Mouse (Mus musculus): ENCODE results near the gene Tmbim6.

Tmbim6 gene

GRCm38 (mm10) chr15:99455415-99455814, 62.7 kb downstream of the Tmbim6 start:
- DNase-seq = no peak

GRCm38 (mm10) chr15:99456338-99456962, 63.8 kb downstream of the Tmbim6 start:
- DNase-seq = no peak

- peak; percentile 64 for DNase-seq
These were observed 64.4 kb downstream of the Tmbim6 start for GRCm38 (mm10) chr15:99456963-99457605.

- peak; percentile 83 for DNase-seq
These were observed 65.1 kb downstream of the Tmbim6 start, which contains the start of gene Nckap5l for GRCm38 (mm10) chr15:99457606-99458401. Nckap5l (minus strand) TSS chr15:99457748.
